Mouse (Mus musculus) limb, embryonic 15.5 days (tissue): ENCODE data around the gene Clpx. TPM values are rescaled to one million over a fixed set of nuclear protein-coding genes. Genes with fewer than 3 reads are reported as not detected.

Experiments
- ATAC-seq: fragments of 200-750 bp; cut with Nextera tagmentation; 2 replicates; pipeline ENCODE4 v1.8.0; 2017; ENCODE audit warnings: low read depth, moderate TSS enrichment; ENCODE audit not compliant: insufficient number of reproducible peaks, low FRiP score, low TSS enrichment
- H3K27ac ChIP-seq: fragments of 300-500 bp; sonication (generic); 2 replicates; pipeline ENCODE4 v1.5.1; 2015; ENCODE audit warnings: moderate library complexity, mild to moderate bottlenecking, inconsistent platforms
- H3K27me3 ChIP-seq: fragments of 300-500 bp; sonication (generic); 2 replicates; pipeline ENCODE4 v1.6.1; 2015; ENCODE audit warnings: inconsistent platforms
- H3K36me3 ChIP-seq: fragments of 300-500 bp; sonication (generic); 2 replicates; pipeline ENCODE4 v1.6.1; 2015; ENCODE audit warnings: inconsistent platforms
- H3K4me1 ChIP-seq: fragments of 300-500 bp; sonication (generic); 2 replicates; pipeline ENCODE4 v1.6.1; 2015; ENCODE audit warnings: inconsistent platforms
- H3K4me2 ChIP-seq: fragments of 300-500 bp; sonication (generic); 2 replicates; pipeline ENCODE4 v1.6.1; 2015; ENCODE audit warnings: mild to moderate bottlenecking, inconsistent platforms
- H3K4me3 ChIP-seq: fragments of 300-500 bp; sonication (generic); 2 replicates; pipeline ENCODE4 v1.5.1; 2015; ENCODE audit warnings: mild to moderate bottlenecking, inconsistent platforms
- H3K9ac ChIP-seq: fragments of 300-500 bp; sonication (generic); 2 replicates; pipeline ENCODE4 v1.6.1; 2015; ENCODE audit warnings: inconsistent platforms
- H3K9me3 ChIP-seq: fragments of 300-500 bp; sonication (generic); 2 replicates; pipeline ENCODE4 v1.6.1; 2016; ENCODE audit warnings: inconsistent platforms
- WGBS: fragments of 180-500 bp; shearing (Covaris S2); methylation state at CpG from one replicate; pipeline ENCODE4 v1.1.7; 2015; 5-methylcytosine and 5-hydroxymethylcytosine counted together
- polyA plus RNA-seq: library from polyadenylated mRNA; unstranded; fragments of >200 nt; fragmentation: Nextera tagmentation; extraction: Ambion mirVana; gene quantifications from 2 replicates; pipeline ENCODE4 v1.2.1, GENCODE M21; 2015

Gene Clpx
- 54.2 and 55.3 TPM in 2 replicates for polyA plus RNA-seq

DNA sequence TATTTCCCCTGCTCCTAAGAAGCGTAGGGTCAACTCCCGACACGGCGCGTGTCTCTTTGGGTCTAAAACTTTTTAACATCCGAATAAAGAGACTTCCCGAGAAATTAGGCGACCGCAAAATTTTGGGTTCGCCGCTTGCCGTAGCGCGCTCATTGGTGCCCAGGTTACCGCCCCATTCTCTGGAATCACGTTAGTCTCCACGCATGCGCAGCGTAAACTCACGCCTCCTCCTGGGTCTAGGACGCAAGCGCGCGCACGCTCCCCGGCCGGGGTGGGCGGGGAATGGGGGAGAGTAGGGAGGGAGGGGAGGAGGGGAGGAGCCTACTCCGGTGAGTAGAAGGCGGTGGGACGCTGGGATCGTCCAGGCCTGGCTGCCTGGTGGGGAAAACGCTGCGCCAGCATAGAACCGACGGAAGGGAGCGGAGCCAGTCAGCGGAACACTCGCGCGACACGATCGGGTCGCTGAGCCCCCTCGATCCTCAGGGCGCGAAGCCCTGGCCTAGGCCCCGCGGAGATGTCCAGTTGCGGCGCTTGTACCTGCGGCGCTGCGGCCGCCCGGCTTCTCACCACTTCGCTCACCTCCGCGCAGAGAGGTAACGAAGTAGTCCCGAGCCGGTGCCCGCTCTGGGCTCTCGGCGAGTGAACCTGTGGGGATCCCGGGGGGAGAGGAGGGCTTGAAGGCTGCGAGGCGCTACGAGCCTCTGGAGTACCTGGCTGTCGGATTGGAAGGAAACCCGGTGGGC is at the start of gene Clpx:
Gene Clpx (plus strand): TSS at position 288 of the 743 bp plus-strand sequence.
- WGBS: under 1% methylated on average over 70 of the region's 71 CpGs
- peaks cover 6% of the 10 kb centered on the region; the same call in 1 of the 2 replicates for H3K36me3 ChIP-seq
- ATAC-seq: peak; percentile 99
- no peaks in the 10 kb centered on the region for H3K9me3 ChIP-seq
- H3K27me3 ChIP-seq: no peaks in the 10 kb centered on the region
- peak within 1 kb of the TSS; percentile 74 for H3K4me2 ChIP-seq
- H3K4me1 ChIP-seq: peaks cover 15% of the 10 kb centered on the region
- H3K27ac ChIP-seq: peak within 1 kb of the TSS; percentile 95
- peak within 1 kb of the TSS; percentile 92 for H3K4me3 ChIP-seq
- peak within 1 kb of the TSS; percentile 92 for H3K9ac ChIP-seq

DNA sequence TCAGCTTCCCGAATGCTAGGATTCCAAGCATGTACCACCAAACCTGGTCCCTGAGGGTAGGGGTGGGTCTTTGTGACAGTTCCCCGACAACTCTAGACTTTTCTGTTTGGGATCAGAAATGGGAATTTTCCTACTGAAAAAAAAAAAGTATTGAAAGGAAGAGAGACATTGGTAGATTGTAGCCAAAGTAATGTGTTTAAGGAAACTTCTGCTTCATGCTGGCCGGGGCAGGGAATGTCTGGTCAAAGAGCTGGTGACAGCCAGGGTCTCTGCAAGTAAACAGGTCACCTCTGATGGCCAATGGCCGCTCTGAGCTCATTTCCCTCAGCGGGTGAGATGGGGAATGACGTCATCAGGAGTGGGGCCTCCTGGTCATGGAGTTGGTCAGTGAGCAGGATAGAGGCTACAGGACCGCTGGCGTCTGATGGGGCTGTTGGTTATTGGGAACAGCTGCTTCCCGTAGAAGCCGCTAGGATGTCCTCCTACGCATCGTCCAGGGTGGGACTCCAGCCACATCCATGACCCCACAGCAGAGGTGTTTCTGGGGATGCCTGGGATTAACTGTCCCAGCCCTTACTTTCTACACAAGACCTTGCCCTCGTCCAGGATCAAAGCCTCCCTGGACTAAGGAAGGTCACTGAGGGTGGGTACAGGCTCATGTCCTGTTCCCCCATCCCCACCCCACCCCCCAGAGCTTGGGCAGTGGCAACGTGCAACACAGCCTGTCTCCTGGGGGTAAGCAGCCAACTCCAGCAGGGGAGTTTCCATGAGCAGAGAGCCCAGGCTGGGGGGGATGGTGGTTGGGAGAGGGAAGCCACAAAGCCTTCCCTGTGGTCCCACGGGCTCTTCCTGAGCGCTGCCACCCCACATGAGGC is 46.3 kb upstream of the Clpx start:
- no peaks in the 10 kb centered on the region for H3K9me3 ChIP-seq
- no peak overlapping the region for H3K27ac ChIP-seq
- no peak overlapping the region for H3K4me3 ChIP-seq
- no peak overlapping the region for H3K4me2 ChIP-seq
- WGBS: 56% methylated on average over 16 of the region's 16 CpGs
- no peak for ATAC-seq
- H3K27me3 ChIP-seq: no peaks in the 10 kb centered on the region
- no peaks in the 10 kb centered on the region for H3K36me3 ChIP-seq
- no peak overlapping the region for H3K9ac ChIP-seq
- H3K4me1 ChIP-seq: peaks cover 25% of the 10 kb centered on the region; the same call in 1 of the 2 replicates

DNA sequence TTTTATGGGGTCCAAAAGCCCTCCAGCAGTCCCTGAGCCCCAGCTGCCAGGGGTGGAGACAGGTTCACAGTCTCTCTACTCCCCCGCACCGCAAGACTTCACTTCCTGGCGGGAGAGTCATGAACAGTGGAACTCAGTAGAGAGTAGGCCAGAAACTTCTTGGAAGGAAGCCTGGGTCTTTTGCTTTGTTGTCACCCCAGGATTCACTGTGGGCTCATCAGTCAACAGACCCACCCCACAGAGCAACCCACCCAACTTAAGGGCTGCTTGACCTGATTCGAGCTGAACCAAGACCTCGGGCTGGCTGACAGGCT is 45.7 kb upstream of the Clpx start:
- Histone ChIP-seq H3K4me1 (peaks cover 19% of the 10 kb centered on the region; the same call in 1 of the 2 replicates), H3K36me3 (no peaks in the 10 kb centered on the region), H3K27me3 (no peaks in the 10 kb centered on the region), H3K4me2 (no peak overlapping the region), H3K9me3 (no peaks in the 10 kb centered on the region), H3K9ac (no peak overlapping the region), H3K4me3 (no peak overlapping the region), H3K27ac (no peak overlapping the region)
- no peak for ATAC-seq
- WGBS: 79% methylated on average over 5 of the region's 5 CpGs

DNA sequence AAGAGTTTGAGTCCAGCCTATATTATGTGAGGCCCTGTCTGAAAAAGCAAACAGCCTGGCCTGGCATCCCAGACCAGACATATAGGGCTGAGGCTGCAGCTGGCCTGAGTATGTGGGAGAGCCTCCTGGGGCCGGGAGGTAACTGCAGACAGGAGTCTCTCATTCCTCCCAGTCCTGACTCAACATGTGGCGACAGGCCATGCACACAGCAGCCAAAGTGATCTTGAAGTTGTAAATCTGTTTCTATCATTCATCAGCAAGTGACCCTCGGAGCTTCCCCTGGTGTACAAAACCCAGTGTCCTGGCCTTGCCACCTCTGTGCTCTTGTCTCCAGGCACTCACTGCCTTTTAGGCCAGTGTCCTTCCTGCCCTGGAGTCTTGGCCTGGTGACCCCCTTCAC is 42.0 kb upstream of the Clpx start:
- Histone ChIP-seq H3K36me3 (no peaks in the 10 kb centered on the region), H3K27me3 (no peaks in the 10 kb centered on the region), H3K4me1 (0 out of 2 replicates have a peak, but pooled peaks cover 9% of the 10 kb centered on the region), H3K27ac (no peak overlapping the region), H3K4me3 (no peak overlapping the region), H3K9ac (no peak overlapping the region), H3K9me3 (no peaks in the 10 kb centered on the region), H3K4me2 (no peak overlapping the region)
- ATAC-seq: no peak
- WGBS: 52% methylated on average over 3 of the region's 3 CpGs

DNA sequence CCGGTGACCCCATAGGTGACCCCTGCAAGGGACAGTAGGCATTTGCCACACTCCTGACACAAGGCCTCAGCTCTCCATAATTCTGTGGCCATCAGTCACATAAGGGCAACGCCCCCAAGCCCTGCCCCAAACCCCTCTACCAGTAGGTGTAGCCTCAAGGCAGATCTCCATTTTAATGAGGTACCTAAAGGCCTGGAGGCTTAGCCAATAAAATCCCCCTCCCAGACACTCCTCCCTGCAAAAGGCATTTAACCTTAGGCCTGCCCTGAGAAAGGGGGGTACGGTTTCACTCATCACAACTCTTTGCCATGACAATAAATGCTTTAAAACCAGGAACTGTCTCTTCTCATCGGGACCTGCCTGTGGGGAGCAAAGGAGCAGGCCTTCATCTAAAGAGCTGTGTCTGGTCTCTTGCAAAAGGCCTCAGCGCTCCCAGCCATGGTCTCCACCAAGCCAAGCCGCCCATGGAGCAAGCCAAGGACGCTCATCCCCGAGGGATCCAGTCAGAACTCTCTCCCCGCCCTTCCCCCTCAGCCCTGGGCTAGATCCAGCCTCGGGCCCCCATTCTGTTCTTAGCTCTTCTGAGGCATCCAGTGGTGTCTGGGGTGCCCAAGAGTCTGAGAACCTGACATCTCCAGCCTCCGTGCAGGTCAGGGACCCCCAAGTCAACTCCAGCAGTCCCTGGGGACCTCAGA is 38.0 kb upstream of the Clpx start:
- Histone ChIP-seq H3K36me3 (no peaks in the 10 kb centered on the region), H3K9ac (no peak overlapping the region), H3K4me1 (no peaks in the 10 kb centered on the region), H3K27ac (no peak overlapping the region), H3K27me3 (no peaks in the 10 kb centered on the region), H3K9me3 (no peaks in the 10 kb centered on the region), H3K4me3 (no peak overlapping the region), H3K4me2 (no peak overlapping the region)
- ATAC-seq: 0 out of 2 replicates have a peak, but pooled peaks have one; percentile 14
- WGBS: 66% methylated on average over 11 of the region's 11 CpGs

DNA sequence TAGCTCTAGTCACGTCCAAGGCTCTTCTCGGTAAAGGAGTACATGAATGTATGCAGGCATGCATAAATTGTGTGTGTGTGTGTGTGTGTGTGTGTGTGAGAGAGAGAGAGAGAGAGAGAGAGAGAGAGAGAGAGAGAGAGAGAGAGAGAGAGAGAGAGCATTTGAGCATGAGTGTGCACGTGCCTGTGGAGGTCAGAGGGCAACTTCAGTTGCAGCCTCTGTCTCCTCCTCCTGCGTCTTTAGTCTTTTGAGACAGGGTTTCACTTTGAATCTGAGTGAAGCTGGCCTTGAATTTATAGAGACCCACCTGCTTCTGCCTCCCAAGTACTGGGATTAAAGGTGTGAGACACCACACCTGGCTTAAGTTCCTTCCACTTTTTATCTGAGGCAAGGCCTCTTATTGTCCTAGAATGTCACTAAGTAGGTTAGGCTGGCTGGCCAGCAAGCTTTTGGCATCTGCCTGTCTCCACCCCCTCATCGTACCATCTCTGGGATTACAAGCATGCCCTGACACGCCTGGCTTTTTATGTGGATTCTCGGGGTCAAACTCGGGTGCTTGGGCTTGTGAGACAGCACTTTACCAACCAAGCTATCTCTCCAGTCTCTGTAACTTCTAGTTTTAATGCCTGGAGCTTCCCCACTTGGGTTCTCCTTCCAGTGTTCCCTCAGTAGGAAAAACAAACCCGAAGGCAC is 36.7 kb upstream of the Clpx start:
- Histone ChIP-seq H3K9me3 (no peaks in the 10 kb centered on the region), H3K4me1 (no peaks in the 10 kb centered on the region), H3K4me2 (no peak overlapping the region), H3K9ac (no peak overlapping the region), H3K4me3 (no peak overlapping the region), H3K27ac (no peak overlapping the region), H3K27me3 (no peaks in the 10 kb centered on the region), H3K36me3 (no peaks in the 10 kb centered on the region)
- 60% methylated on average over 9 of the region's 9 CpGs for WGBS
- no peak for ATAC-seq

DNA sequence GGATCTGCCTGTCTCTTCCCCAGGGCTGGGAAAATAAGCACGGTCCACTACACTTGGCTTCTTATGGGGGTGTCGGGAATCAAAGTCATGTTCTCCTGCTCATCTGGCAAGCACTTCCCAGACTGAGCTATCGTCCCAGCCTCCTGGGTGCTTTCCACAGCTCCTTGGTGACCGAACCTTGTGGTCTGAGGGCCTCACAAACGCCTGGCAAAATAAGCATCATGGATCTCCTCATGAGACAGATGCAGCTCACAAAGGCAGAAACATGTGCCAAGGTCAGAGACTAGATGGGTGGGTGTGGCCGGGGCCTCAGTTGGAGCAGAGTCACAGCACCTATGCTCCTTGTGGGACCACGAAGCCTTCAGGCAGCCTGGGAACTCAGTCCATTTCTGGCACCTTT is 34.7 kb upstream of the Clpx start:
- Histone ChIP-seq H3K4me2 (no peak overlapping the region), H3K36me3 (no peaks in the 10 kb centered on the region), H3K27ac (no peak overlapping the region), H3K9ac (no peak overlapping the region), H3K4me1 (no peaks in the 10 kb centered on the region), H3K4me3 (no peak overlapping the region), H3K9me3 (no peaks in the 10 kb centered on the region), H3K27me3 (no peaks in the 10 kb centered on the region)
- 64% methylated on average over 7 of the region's 7 CpGs for WGBS
- ATAC-seq: no peak

DNA sequence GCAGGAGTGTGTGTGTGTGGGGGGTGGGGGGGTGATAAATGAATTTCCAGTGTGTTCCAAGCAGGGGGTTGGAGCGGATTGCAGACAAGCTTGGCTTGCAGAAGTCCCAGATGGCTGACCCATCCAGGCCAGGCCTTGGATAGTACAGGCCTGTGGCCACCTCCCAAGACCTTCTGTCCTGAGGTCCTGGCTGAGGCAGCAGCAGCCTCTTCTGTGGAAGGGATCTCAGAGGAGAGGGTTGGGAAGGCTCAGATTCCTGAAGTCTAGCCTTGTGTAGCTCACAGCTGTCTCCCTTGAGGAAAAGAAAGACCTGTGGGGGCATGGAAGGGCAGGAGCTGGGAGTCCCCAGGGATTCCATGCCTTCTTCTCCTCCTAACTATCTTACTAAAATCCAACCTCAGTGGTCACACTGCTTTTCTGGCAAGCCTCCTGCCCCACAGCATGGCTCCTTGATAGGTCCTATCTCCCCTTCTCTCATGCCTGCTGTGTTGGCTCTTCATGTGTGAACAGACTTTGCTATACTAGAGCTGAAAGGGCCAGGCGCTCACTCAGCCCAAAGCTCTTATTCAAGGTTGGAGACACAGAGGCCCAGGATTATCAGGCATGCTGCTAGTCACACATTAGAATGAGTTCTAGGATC is 32.3 kb upstream of the Clpx start:
- H3K36me3 ChIP-seq: no peaks in the 10 kb centered on the region
- H3K9ac ChIP-seq: no peak overlapping the region
- H3K27me3 ChIP-seq: no peaks in the 10 kb centered on the region
- no peak overlapping the region for H3K4me3 ChIP-seq
- 82% methylated on average over 2 of the region's 2 CpGs for WGBS
- H3K9me3 ChIP-seq: no peaks in the 10 kb centered on the region
- no peak for ATAC-seq
- no peak overlapping the region for H3K27ac ChIP-seq
- H3K4me2 ChIP-seq: no peak overlapping the region
- peaks cover 11% of the 10 kb centered on the region for H3K4me1 ChIP-seq

DNA sequence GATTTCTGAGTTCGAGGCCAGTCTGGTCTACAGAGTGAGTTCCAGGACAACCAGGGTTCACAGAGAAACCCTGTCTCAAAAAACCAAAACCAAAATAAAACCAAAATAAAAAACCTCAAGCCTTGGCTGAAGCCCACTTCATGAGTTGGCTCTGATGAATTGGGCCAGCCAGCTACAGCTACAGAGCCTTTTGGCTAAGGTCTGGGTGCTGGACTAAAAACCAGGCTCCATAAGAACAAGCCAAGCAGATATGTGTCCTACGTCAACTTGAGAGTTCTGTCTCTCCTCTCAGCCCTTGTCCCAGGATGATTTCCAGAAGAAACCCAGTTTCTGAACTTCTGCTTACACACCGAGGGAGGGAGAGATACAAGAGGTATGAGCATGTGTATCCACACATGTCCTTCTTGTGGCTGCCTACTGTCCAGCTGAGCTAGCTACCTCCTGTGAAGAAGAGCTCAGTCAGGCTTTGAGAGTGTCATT is 31.4 kb upstream of the Clpx start:
- no peak overlapping the region for H3K27ac ChIP-seq
- H3K36me3 ChIP-seq: no peaks in the 10 kb centered on the region
- peaks cover 14% of the 10 kb centered on the region for H3K4me1 ChIP-seq
- no peaks in the 10 kb centered on the region for H3K27me3 ChIP-seq
- H3K4me2 ChIP-seq: no peak overlapping the region
- H3K4me3 ChIP-seq: no peak overlapping the region
- ATAC-seq: no peak
- no peak overlapping the region for H3K9ac ChIP-seq
- WGBS: 90% methylated on average over 3 of the region's 3 CpGs
- no peaks in the 10 kb centered on the region for H3K9me3 ChIP-seq

DNA sequence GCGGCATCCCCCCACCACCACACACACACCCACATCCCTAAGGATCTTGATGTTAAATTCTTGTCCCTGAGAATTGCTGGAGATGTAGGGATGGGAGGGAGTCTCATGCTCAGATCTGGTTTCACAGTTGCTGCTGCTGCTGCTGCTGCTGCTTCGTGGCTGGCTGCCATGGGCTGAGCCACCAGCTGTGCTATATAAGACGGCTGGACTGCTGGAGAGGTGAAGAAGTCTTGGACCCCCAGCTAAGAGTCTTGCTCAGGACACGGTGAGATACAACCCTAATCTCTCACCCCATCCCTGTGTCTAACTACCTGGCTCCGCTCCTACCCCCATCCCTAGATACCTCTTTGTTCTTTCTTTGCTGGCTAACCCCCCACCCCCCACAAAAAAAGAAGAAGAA is 29.1 kb upstream of the Clpx start, which contains the start of gene Cilp:
Gene Cilp (plus strand): TSS at position 222 of the 400 bp plus-strand sequence.
- no peak within 1 kb of the TSS for H3K4me3 ChIP-seq
- no peak for ATAC-seq
- H3K9me3 ChIP-seq: no peaks in the 10 kb centered on the region
- no peak within 1 kb of the TSS for H3K4me2 ChIP-seq
- no peaks in the 10 kb centered on the region for H3K36me3 ChIP-seq
- no peak within 1 kb of the TSS for H3K9ac ChIP-seq
- H3K27me3 ChIP-seq: no peaks in the 10 kb centered on the region
- peaks cover 22% of the 10 kb centered on the region for H3K4me1 ChIP-seq
- 45% methylated on average over 5 of the region's 5 CpGs for WGBS
- no peak within 1 kb of the TSS for H3K27ac ChIP-seq
